Mouse (Mus musculus) heart, postnatal 0 days (tissue): ENCODE results near the gene Sema7a.

Experiments
- CTCF ChIP-seq: IDR thresholded peaks from 2 replicates; pipeline ENCODE4 v1.5.1; 2016; ENCODE audit warnings: antibody characterized with exemption, control low read depth, low read depth
- EP300 ChIP-seq: IDR thresholded peaks from 2 replicates; pipeline ENCODE4 v1.6.1; 2016; ENCODE audit warnings: antibody characterized with exemption, low read depth

GRCm38 (mm10) chr9:57958615-57959014 is 18.7 kb downstream of the Sema7a start:
- no peak for TF ChIP-seq CTCF
- peak; percentile 47; the same call in 1 of the 2 replicates for TF ChIP-seq EP300
